Mouse (Mus musculus) kidney, adult 2 months (tissue): ENCODE measurements at regions not wholly inside any gene's neighbourhood (a gene's known extent, or its start where the extent isn't known, plus 50 kb on each side); places are given as distances from the start of the nearest gene placed in this dataset.
A peak's percentile ranks its signal among the peaks of the same experiment; 100 is the strongest.

Experiments used
- DNase-seq: peaks from one replicate; pipeline ENCODE4 v3.0.0; 2021
- H3K27ac ChIP-seq: fragments of 200-500 bp; 2 replicates; pipeline ENCODE4 v1.5.1; 2012; ENCODE audit warnings: low read depth, low read length, control low read depth, inconsistent platforms; ENCODE audit not compliant: insufficient read depth
- H3K27me3 ChIP-seq: fragments of 200-500 bp; replicated peaks from 2 replicates; pipeline ENCODE4 v1.6.1; 2012; ENCODE audit warnings: mild to moderate bottlenecking, moderate library complexity, low read length, inconsistent platforms; ENCODE audit not compliant: control insufficient read depth, insufficient read depth
- H3K36me3 ChIP-seq: fragments of 200-500 bp; 2 replicates; pipeline ENCODE4 v1.6.1; 2012; ENCODE audit warnings: mild to moderate bottlenecking, moderate library complexity, low read length, inconsistent platforms; ENCODE audit not compliant: control insufficient read depth, insufficient read depth
- H3K4me1 ChIP-seq: fragments of 200-500 bp; 2 replicates; pipeline ENCODE4 v1.6.1; 2011; ENCODE audit warnings: low read length; ENCODE audit not compliant: control insufficient read depth, insufficient read depth
- H3K4me3 ChIP-seq: fragments of 200-500 bp; 2 replicates; pipeline ENCODE4 v1.5.1; 2011; ENCODE audit warnings: mild to moderate bottlenecking, low read depth, low read length, control low read depth; ENCODE audit not compliant: insufficient read depth
- CTCF ChIP-seq: fragments of 200-500 bp; conservative IDR thresholded peaks from 2 replicates; pipeline ENCODE4 v1.5.1; 2011; ENCODE audit warnings: low read depth, mild to moderate bottlenecking, control low read depth, low read length, moderate library complexity, mixed read lengths; ENCODE audit not compliant: insufficient read depth, insufficient read length
- POLR2A ChIP-seq: fragments of 200-500 bp; IDR thresholded peaks from one replicate; pipeline ENCODE4 v1.6.1; 2011; ENCODE audit warnings: low read depth, low read length, control low read depth
- WGBS: fragments of 180-500 bp; shearing (Covaris S2); methylation state at CpG from one replicate; pipeline ENCODE4 v1.1.7; 2018; 5-methylcytosine and 5-hydroxymethylcytosine counted together

DNA sequence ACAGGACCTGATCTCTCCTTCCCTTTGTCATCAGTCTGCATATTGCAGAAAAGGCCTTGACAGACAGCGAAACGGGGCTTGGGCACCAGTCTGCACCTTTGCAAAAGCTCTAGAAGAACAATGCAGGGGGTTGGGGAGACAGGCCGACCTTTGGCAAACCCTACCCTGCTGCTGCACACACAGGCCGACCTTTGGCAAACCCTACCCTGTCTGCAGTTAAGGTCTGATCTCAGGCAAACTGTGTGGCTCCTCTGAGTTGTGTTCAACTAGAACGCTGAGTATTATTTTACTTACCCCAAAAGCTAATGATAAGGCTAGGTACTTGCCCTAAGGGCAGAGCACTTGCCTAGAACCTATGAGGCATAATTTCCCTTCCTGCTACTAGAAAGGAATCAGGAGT, 423.4 kb upstream of the Zfp703 start:
- no peak overlapping the region for H3K27ac ChIP-seq
- TF ChIP-seq CTCF (no peak), POLR2A (no peak)
- H3K36me3 ChIP-seq: no peaks in the 10 kb centered on the region
- no peak overlapping the region for H3K4me3 ChIP-seq
- no peaks in the 10 kb centered on the region for H3K4me1 ChIP-seq
- no peaks in the 10 kb centered on the region; the same call in 1 of the 2 replicates for H3K27me3 ChIP-seq
- DNase-seq: peak; percentile 14
- WGBS: 73% methylated on average over 5 of the region's 5 CpGs

DNA sequence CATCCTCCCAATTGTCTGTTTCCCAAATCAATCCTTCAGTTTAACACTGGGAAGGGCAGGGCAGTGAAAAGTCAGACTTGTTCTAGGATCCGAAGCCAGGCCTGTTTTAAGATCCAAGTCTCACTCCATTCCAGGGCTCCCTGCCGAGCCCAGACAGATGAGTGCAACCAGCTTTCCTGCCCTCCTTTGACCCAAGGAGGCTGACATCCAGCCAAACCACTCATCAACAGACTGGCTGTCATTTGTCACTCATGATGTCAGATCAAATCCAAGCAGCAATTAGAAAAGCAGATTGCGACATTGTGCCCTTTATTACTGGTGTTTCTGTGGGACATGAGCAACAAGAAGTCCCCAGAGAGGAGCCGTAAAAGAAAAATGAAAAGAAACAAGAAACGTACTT, 417.9 kb upstream of the Zfp703 start:
- Histone ChIP-seq H3K4me3 (no peak overlapping the region), H3K36me3 (no peaks in the 10 kb centered on the region), H3K27ac (no peak overlapping the region), H3K4me1 (no peaks in the 10 kb centered on the region), H3K27me3 (no peaks in the 10 kb centered on the region)
- 67% methylated on average over 5 of the region's 5 CpGs for WGBS
- DNase-seq: peak; percentile 36
- TF ChIP-seq POLR2A (no peak), CTCF (no peak)

DNA sequence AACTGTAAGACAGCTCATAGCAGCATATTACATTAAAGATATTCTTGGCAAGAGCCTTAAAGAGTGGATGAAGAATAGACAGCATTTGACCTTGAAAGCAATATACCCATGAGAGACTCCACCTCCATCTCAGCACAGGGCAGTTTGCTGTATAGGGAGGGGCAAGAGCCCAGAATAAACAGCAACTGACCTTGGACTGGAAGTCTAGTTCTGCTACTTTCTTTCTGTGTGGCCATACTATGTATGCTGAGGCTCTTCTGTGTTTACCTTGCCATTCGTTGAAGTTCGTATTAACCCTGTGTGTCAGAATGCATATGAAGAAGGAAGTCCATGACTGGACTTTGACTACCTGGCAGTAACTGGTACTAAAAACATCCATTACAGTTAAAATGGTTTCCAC, 414.0 kb upstream of the Zfp703 start:
- no peaks in the 10 kb centered on the region for H3K36me3 ChIP-seq
- H3K4me3 ChIP-seq: no peak overlapping the region
- no peaks in the 10 kb centered on the region for H3K4me1 ChIP-seq
- WGBS: 88% methylated on average over 2 of the region's 2 CpGs
- no peaks in the 10 kb centered on the region for H3K27me3 ChIP-seq
- no peak for DNase-seq
- H3K27ac ChIP-seq: no peak overlapping the region
- TF ChIP-seq CTCF (no peak), POLR2A (no peak)

DNA sequence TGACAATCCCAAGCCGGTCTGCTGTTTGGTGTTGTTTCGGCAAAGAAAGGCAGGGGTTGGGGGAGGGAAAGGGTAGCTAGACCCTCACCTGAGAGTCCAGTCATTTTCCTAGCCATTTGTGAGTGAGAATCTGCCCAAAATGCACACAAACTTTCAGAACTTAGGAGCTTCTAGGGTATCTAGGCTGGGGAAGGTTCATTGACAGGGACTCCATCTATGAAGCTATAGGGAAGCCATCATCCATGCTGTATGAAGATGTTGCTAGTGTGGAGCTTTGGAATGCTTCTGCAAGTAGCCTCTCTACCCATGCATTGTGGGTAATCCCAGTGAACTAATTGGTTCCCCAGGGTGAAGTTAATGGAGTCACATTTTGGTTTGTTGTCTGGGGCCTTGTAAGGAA, 412.9 kb upstream of the Zfp703 start:
- H3K4me1 ChIP-seq: no peaks in the 10 kb centered on the region
- no peaks in the 10 kb centered on the region for H3K36me3 ChIP-seq
- no peak overlapping the region for H3K4me3 ChIP-seq
- TF ChIP-seq CTCF: no peak
- no peak for TF ChIP-seq POLR2A
- H3K27ac ChIP-seq: no peak overlapping the region
- 97% methylated on average over 2 of the region's 2 CpGs for WGBS
- DNase-seq: no peak
- H3K27me3 ChIP-seq: no peaks in the 10 kb centered on the region

DNA sequence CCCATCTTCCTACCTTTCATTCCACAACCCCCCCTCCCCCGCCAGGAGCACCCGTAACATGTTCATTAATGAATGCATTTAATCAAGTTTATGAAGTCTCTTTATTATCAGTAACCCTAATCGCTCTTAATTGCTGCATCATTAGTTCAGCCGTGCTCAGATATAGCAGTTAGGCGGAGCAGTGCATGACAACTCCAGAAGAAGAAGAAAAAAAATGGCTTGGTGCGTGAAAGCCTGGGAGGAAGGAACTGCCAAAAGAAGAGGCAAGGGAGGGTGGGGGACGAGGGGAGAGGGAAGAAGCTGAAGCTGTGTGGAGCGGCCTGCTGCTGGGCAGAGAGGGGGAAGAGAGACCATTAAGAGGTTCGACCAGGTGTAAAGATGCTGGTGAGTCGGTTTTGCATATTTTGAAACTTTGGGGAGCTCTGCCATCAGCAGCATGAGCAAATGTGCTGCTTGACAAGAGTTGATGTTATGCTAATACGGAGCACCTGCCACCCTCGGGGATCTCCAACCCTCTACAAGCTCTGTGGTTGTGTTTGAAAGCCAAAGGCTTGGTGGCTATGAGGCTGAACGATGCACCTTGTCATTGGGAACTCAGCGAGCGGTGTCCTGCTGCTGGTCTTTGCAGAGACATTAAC, 408.6 kb upstream of the Zfp703 start:
- H3K36me3 ChIP-seq: no peaks in the 10 kb centered on the region
- no peak overlapping the region for H3K4me3 ChIP-seq
- 55% methylated on average over 15 of the region's 15 CpGs for WGBS
- H3K27me3 ChIP-seq: no peaks in the 10 kb centered on the region
- TF ChIP-seq CTCF (no peak), POLR2A (no peak)
- H3K27ac ChIP-seq: no peak overlapping the region
- H3K4me1 ChIP-seq: no peaks in the 10 kb centered on the region
- DNase-seq: no peak

DNA sequence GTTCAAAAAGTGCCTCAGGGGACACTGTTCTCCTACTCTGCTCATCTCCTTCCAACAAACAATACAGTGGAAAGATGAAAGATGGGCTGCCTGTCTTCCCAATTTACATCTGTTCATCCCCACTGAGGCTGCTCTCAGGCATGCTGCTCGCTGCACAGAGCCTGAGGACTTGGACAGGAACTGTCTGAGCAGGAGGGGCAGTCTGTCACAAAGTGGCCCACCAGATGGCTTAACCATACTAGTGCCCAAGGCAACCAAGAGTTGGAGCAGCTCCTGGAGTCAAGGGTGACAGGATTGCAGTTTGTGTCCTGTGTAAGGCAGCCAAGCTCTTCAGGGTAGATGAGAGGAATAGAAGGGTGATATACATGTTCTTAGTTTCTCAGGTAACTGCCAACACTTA, 388.3 kb upstream of the Zfp703 start:
- Histone ChIP-seq H3K4me3 (no peak overlapping the region), H3K27me3 (no peaks in the 10 kb centered on the region), H3K4me1 (no peaks in the 10 kb centered on the region), H3K27ac (no peak overlapping the region), H3K36me3 (no peaks in the 10 kb centered on the region)
- WGBS: 79% methylated on average over 1 of the region's 1 CpGs
- no peak for DNase-seq
- TF ChIP-seq POLR2A (no peak), CTCF (no peak)

DNA sequence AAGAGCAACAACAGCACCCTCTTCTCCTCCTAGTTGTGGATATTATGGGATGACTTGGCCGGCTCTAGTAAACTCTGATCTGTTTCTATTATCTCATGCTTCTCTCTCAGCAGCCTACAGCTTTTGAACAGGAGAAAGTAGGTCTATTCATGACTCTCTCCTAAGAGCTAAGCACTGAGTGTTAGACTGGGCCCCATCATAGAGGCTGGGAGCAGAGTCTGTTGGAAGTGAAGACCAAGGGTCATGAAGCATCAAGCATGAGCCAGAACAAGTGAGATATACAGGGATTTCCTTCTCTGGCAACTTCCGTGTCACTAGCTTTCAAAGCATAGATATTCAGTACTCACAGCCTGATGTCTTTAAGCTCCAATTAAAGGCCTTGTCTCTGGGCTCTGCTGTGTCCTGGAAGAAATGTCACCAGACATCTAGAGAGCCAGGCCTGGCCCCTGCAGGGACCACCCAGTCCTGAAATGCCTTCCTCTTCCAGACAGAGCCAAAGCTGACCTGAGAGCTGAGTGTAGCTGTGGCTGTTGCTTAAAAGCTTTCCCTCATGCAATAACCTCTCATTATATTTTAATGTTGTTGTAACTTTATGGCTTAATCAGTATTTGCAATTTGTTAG, 386.4 kb upstream of the Zfp703 start:
- Histone ChIP-seq H3K36me3 (no peaks in the 10 kb centered on the region), H3K27ac (no peak overlapping the region), H3K4me3 (no peak overlapping the region), H3K4me1 (no peaks in the 10 kb centered on the region), H3K27me3 (no peaks in the 10 kb centered on the region)
- no peak for DNase-seq
- TF ChIP-seq POLR2A (no peak), CTCF (no peak)
- WGBS: 79% methylated on average over 2 of the region's 2 CpGs

DNA sequence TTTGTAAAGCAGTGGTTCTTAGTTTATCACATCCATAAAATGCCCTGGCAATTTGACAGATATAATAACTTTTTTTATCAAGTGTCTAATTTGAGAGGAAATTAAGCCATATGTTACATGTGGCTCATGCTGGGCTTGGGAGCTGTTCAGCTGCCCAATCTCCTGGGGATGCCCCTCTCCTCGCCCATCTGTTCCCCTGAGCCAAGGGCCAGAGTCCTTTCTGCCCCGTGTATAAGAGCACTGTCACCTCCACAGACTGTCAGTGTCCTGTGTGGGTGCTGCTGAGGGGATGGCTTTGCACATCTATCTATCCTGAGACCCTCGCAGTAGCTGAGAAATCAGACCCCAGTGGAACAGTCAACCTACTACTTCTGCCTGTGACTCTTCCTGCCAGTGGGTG, 385.9 kb upstream of the Zfp703 start:
- H3K4me3 ChIP-seq: no peak overlapping the region

More for the DNA sequence above, 385.9 kb upstream of the Zfp703 start:
- no peaks in the 10 kb centered on the region for H3K36me3 ChIP-seq
- no peak for TF ChIP-seq POLR2A
- TF ChIP-seq CTCF: no peak
- H3K27me3 ChIP-seq: no peaks in the 10 kb centered on the region
- H3K4me1 ChIP-seq: no peaks in the 10 kb centered on the region
- WGBS: 80% methylated on average over 3 of the region's 3 CpGs
- no peak overlapping the region for H3K27ac ChIP-seq
- no peak for DNase-seq
